Mouse (Mus musculus): ENCODE data around the gene Gria1. TPM values are rescaled to one million over a fixed set of nuclear protein-coding genes. Genes with fewer than 3 reads are reported as not detected.

The Gria1 gene
- polyA plus RNA-seq, 1 experiment, result 75.4 TPM

DNA sequence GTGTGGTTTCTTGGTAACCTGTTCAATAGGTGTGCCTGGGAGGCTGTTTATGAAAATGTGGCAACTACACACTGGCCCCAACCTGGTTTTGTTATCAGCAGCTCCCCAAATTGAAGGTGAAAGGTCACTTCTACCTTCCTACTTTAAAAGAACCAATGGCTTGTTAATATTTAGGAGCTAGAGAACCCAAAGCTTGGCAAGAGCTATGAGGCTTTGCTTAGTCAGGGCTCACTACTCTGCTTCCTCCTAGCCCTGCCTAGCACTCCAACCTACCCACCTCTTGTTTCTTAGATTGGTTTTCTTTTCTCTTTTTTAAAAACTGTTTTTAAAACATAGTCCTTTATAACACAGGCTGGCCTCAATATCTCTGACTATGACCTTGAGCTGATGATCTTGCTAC, 79.5 kb downstream of the Gria1 start:
- TF ChIP-seq POLR2A (IDR thresholded peaks at IDR 0.05; ENCODE audit: insufficient read depth, low read depth, low read length) (no peak), CTCF (IDR thresholded peaks at IDR 0.05; ENCODE audit: insufficient read depth, low read depth, low read length) (no peak)
- Histone ChIP-seq H3K4me3 (ENCODE audit: insufficient read depth, low read depth, low read length) (no peak overlapping the region), H3K27ac (ENCODE audit: insufficient read depth, low read depth, low read length) (no peak overlapping the region), H3K4me1 (ENCODE audit: control insufficient read depth, insufficient read depth, low read length) (peaks cover 6% of the 10 kb centered on the region; the same call in 1 of the 2 replicates)

DNA sequence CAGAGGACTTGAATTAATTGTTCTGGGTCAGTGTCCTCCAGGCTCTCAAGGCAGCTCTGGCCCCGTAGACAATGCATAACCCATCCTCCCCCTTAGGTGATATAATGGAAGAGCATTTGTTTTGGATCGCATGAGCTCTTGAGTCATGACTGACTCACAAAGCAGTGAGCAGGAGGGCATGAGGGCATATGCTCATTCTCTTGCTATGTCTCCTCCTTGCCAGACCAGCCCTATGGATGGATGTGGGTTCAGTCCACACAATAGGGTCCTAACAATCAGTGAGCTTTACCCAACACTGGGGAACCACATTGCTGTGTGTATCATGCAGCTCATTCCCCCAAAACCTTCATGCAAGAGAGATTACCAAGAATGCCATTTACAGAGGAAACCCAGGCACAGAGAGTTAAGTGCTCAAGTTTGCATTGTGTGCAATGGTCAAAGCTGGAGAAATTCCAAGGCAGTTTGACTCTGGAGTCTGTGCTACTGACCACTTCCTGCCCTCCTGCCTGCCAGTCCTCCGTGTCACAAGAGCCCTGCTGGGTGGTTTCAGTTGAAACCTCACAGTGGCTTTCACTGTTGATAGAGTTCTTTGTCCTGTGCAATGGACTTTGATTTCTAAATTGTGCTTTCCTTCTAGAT, 80.2 kb downstream of the Gria1 start:
- Histone ChIP-seq H3K4me3 (ENCODE audit: insufficient read depth, low read depth, low read length) (no peak overlapping the region), H3K27ac (ENCODE audit: insufficient read depth, low read depth, low read length) (no peak overlapping the region), H3K4me1 (ENCODE audit: control insufficient read depth, insufficient read depth, low read length) (peaks cover 6% of the 10 kb centered on the region; the same call in 1 of the 2 replicates)
- TF ChIP-seq CTCF (IDR thresholded peaks at IDR 0.05; ENCODE audit: insufficient read depth, low read depth, low read length), result no peak
- no peak for TF ChIP-seq POLR2A (IDR thresholded peaks at IDR 0.05; ENCODE audit: insufficient read depth, low read depth, low read length)
- 50% methylated on average over 3 of the region's 3 CpGs for WGBS

DNA sequence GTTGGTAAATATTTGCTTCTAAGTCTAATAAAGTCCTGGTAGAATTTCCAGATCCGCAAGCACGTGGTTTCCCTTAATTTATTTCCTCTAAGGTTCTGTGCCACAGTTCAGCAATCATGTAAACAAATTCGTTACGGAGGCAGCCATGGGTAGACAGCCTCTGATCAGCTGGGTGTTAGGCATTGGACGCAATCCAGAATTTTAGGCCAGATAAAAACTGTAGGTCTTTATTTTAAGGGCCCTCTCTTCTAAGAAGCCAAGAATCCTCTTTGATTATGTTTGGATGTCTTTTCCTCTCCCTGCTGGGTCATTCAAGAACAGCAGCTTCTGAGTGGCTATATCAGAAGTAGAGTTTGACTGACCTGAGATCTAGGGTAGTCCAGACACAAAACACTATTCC, 89.3 kb downstream of the Gria1 start:
- 28% methylated on average over 5 of the region's 5 CpGs for WGBS
- TF ChIP-seq CTCF (IDR thresholded peaks at IDR 0.05; ENCODE audit: insufficient read depth, low read depth, low read length), result no peak
- TF ChIP-seq POLR2A (IDR thresholded peaks at IDR 0.05; ENCODE audit: insufficient read depth, low read depth, low read length), result no peak
- no peak overlapping the region for H3K27ac ChIP-seq (ENCODE audit: insufficient read depth, low read depth, low read length)

DNA sequence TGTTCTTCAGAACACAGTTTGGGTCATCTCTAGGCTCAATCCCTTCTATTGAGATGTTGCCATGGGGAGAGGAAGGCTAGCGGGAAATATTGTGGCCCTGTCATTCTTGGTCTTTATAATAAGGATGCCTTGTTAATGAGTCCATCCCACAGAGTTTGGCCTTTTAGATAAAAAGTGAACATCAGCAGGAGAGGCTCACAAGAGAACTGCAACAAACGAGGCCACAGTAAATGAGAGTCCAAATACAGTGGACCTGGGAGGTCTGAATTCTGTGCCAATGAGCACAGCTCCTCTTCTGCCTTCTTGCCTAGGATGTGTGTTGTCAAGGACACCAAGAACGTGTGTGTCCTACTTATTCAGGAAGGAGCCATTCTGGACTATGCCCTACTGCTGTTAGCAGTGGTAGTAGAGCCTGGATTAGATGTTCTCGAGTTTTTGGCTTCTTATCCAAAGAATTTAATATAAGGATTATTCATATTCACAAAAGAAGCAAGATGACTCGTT, 92.6 kb downstream of the Gria1 start:
- Histone ChIP-seq H3K4me3 (ENCODE audit: insufficient read depth, low read depth, low read length) (no peak overlapping the region), H3K4me1 (ENCODE audit: control insufficient read depth, insufficient read depth, low read length) (peaks cover 5% of the 10 kb centered on the region), H3K27ac (ENCODE audit: insufficient read depth, low read depth, low read length) (no peak overlapping the region)
- 61% methylated on average over 5 of the region's 5 CpGs for WGBS
- TF ChIP-seq POLR2A (IDR thresholded peaks at IDR 0.05; ENCODE audit: insufficient read depth, low read depth, low read length), result no peak
- TF ChIP-seq CTCF (IDR thresholded peaks at IDR 0.05; ENCODE audit: insufficient read depth, low read depth, low read length), result no peak

More for the DNA sequence above, 89.3 kb downstream of the Gria1 start:
- Histone ChIP-seq H3K4me1 (ENCODE audit: control insufficient read depth, insufficient read depth, low read length) (peaks cover 4% of the 10 kb centered on the region), H3K4me3 (ENCODE audit: insufficient read depth, low read depth, low read length) (no peak overlapping the region)

DNA sequence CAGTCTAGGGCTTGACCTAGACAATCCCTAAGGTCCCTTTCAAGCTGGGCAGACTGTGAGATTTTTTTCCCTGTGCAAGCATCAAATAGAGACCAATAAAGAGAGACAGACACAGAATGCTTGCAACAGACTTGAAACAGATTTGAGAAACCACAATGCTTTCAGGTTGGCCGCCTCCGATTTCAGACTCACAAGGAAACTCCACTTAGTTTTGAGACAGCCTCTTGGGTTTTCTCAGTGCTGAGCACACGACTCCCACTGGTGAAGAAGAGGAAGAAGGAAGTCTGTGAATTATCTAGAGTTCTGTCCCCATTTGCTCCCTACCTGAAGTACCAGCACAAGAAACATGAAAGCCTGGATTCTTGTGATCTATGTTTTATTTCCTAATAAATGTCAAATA, 94.5 kb downstream of the Gria1 start:
- Histone ChIP-seq H3K27ac (ENCODE audit: insufficient read depth, low read depth, low read length) (no peak overlapping the region), H3K4me3 (ENCODE audit: insufficient read depth, low read depth, low read length) (no peak overlapping the region), H3K4me1 (ENCODE audit: control insufficient read depth, insufficient read depth, low read length) (peaks cover 3% of the 10 kb centered on the region; the same call in 1 of the 2 replicates)
- TF ChIP-seq POLR2A (IDR thresholded peaks at IDR 0.05; ENCODE audit: insufficient read depth, low read depth, low read length) (no peak), CTCF (IDR thresholded peaks at IDR 0.05; ENCODE audit: insufficient read depth, low read depth, low read length) (no peak)
- WGBS, result 52% methylated on average over 3 of the region's 3 CpGs

DNA sequence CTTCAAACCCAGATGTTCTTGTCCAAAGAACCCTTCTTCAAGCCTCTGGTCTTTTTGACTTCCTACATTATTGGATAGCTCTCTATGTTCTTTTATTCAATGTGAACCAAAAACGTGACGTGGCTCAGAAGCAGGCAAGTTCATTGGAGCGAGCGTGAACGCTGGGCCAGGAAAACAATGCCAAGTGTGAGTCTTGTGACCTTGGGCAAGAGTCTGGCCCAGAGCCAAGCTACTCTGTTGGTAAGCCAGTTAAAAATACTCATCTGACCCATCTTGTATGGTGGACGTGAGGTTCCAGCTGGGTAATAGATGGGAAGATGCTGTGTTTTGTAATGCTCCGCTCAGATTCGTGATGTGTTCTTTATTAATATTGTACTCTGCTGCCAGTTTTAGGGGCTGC, 101.2 kb downstream of the Gria1 start:
- peaks cover 13% of the 10 kb centered on the region for H3K4me1 ChIP-seq (ENCODE audit: control insufficient read depth, insufficient read depth, low read length)
- 25% methylated on average over 8 of the region's 8 CpGs for WGBS
- peak overlapping the region; percentile 19 for H3K27ac ChIP-seq (ENCODE audit: insufficient read depth, low read depth, low read length)
- H3K4me3 ChIP-seq (ENCODE audit: insufficient read depth, low read depth, low read length), result no peak overlapping the region
- TF ChIP-seq POLR2A (IDR thresholded peaks at IDR 0.05; ENCODE audit: insufficient read depth, low read depth, low read length), result no peak
- no peak for TF ChIP-seq CTCF (IDR thresholded peaks at IDR 0.05; ENCODE audit: insufficient read depth, low read depth, low read length)

DNA sequence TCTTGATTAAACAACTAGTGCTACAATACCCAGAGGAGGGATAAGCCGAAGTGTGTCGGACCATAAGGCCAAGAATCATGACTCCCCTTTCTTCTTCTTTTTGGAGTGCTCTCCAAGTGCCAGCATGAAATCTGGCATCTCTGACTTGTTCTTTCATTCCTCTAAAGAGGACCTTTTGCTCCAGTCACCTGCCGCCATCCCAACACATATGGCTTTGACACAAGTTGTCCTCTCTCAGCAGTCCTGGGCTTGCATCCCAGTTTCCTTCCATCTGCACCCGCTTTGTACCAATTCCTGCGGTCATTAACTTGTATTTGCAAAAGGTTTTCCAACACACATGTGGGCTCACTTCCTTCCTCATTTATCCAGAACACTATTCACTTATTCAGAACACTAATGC, 103.2 kb downstream of the Gria1 start:
- Histone ChIP-seq H3K27ac (ENCODE audit: insufficient read depth, low read depth, low read length) (no peak overlapping the region), H3K4me3 (ENCODE audit: insufficient read depth, low read depth, low read length) (no peak overlapping the region), H3K4me1 (ENCODE audit: control insufficient read depth, insufficient read depth, low read length) (peaks cover 13% of the 10 kb centered on the region)
- 66% methylated on average over 5 of the region's 5 CpGs for WGBS
- no peak for TF ChIP-seq CTCF (IDR thresholded peaks at IDR 0.05; ENCODE audit: insufficient read depth, low read depth, low read length)
- no peak for TF ChIP-seq POLR2A (IDR thresholded peaks at IDR 0.05; ENCODE audit: insufficient read depth, low read depth, low read length)

DNA sequence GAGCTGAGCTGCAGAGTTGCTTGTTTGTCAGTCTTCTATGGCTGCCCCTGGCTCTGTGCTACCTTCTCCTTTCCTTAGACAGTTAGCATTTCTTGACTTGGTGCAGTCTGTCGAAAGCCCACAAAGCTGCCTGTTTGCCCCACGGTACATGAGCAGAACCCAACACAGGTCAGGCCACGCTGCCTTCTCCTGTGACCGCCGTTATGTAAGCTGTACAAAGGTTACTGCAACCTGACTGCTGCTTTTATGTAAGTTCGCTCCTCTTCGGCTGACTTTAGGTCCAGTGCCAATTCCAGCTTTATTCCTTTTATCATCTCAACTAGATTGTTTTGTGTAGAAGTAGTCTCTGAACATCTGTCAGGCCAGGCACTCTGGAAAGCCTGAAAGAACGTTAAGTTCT, 115.9 kb downstream of the Gria1 start:
- Histone ChIP-seq H3K4me3 (ENCODE audit: insufficient read depth, low read depth, low read length) (no peak overlapping the region), H3K4me1 (ENCODE audit: control insufficient read depth, insufficient read depth, low read length) (peaks cover 11% of the 10 kb centered on the region), H3K27ac (ENCODE audit: insufficient read depth, low read depth, low read length) (no peak overlapping the region)
- WGBS, result 77% methylated on average over 8 of the region's 8 CpGs
- no peak for TF ChIP-seq CTCF (IDR thresholded peaks at IDR 0.05; ENCODE audit: insufficient read depth, low read depth, low read length)
- TF ChIP-seq POLR2A (IDR thresholded peaks at IDR 0.05; ENCODE audit: insufficient read depth, low read depth, low read length), result no peak

DNA sequence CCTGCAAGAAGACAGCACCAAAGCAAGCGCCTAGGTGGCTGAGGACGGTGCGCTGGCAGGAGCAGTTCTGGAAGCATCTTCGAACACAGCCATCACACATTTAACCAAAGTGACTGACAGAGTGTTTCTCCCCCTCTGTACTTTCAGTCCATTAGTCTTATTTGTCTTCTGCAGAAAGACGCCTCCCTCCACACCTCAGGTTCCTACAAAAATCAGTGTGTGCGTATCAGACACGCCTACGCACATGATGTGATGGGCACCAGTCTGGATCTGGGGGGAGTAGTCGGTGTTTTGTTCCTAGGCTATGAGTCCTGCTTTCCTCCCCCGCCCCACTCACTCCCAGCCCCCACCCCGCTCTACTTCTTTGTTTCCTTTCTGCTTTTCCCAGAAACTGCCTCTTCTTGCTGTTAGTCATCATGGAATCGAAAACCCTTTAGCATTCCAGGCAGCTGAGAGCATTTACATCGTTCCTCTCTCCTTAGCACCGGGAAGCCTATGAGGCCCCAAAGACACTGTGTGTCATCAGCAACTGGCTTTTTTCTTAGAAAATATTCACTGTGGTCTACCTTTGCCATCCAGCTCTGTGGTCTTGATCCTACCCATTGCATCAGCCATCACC, 129.1 kb downstream of the Gria1 start:
- 42% methylated on average over 14 of the region's 14 CpGs for WGBS
- Histone ChIP-seq H3K4me1 (ENCODE audit: control insufficient read depth, insufficient read depth, low read length) (peaks cover 7% of the 10 kb centered on the region), H3K27ac (ENCODE audit: insufficient read depth, low read depth, low read length) (peak overlapping the region; percentile 74), H3K4me3 (ENCODE audit: insufficient read depth, low read depth, low read length) (no peak overlapping the region)
- TF ChIP-seq POLR2A (IDR thresholded peaks at IDR 0.05; ENCODE audit: insufficient read depth, low read depth, low read length), result no peak
- TF ChIP-seq CTCF (IDR thresholded peaks at IDR 0.05; ENCODE audit: insufficient read depth, low read depth, low read length), result no peak
